Mouse (Mus musculus): Measurements from ENCODE around the gene Rpl13. TPM values are rescaled to one million over a fixed set of nuclear protein-coding genes. Genes with fewer than 3 reads are reported as not detected.

The Rpl13 gene
- total RNA-seq, 2 experiments from 2014 or later = 706 to 750 TPM

DNA sequence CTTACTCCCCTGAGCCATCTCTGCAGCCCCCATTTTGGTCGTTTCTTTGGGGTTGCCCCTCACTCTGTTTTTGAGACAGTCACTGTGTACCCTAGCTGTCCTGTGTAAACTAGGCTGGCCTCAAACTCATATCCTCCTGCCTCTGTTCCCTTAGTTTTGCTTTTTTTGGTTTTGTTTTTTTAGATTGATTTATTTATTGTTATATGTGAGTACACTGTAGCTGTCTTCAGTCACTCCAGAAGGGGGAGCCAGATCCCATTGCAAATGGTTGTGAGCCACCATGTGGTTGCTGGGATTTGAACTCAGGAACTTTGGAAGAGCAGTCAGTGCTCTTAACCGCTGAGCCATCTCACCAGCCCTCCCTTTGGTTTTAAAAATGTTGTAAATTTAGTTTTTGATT, 4.4 kb downstream of the Rpl13 start:
- peak in 1 of 2 experiments; percentile 44 for DNase-seq

DNA sequence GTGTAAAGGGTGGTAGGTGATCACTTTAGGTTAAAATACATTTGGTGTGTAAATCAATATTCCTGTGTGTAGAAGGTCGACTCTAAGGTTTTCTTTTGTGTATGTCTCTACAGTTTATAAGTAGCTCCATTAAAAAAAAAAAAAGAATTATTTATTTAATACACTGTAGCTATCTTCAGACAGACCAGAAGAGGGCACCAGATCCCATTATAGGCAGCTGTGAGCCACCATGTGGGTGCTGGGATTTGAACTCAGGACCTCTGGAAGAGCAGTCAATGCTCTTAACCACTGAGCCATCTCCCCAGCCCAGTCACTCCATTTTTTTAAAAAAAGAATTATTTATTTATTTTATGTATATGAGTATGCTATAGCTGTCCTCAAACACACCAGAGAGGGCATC, 5.9 kb downstream of the Rpl13 start:
- no peak for DNase-seq

- DNase-seq = no peak
Observed at GRCm38 (mm10) chr8:123108953-123109352, 6.8 kb downstream of the Rpl13 start.

DNA sequence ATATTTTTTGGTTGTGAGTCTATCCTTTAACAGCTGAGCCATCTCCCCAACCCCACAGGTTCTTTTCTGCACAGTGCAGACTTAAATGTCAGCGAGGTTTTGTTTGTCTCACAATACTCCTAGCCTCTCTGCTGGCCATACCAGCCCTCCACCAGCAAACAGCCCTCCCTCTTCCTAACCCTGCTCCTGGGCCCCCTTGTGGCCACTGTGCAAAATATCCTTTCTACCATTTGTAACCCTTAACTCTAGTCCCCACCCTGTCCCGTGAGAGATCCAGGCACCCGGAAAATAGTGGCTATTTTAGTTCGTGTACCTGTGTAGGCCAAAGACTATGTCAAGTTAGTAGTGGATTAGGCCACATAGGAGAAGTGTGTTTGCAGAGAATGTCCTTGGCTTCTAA, 8.5 kb downstream of the Rpl13 start:
- peak; percentile 65 to 74 for DNase-seq

DNA sequence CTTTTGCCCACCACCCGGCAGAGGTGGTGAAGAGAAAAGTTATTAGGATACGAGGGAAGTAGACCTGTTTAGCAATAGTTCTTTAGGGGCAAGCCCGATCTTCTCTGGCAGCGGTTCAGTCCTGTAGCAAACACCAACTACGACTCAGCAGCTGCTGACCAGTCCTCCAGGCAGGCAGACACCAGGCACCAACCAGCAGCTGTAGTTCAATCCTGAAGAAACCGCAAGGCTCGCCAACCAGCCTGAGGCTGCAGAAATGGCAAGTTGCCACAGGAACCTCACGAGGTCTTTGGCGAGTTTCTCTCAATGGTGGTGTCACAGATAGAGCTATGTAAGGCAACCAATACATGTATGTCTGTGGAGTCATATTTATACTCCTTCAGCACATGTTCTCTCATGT, 10.7 kb downstream of the Rpl13 start:
- DNase-seq = no peak

GRCm38 (mm10) chr8:123113908-123114469, 11.8 kb downstream of the Rpl13 start:
- no peak for DNase-seq

DNA sequence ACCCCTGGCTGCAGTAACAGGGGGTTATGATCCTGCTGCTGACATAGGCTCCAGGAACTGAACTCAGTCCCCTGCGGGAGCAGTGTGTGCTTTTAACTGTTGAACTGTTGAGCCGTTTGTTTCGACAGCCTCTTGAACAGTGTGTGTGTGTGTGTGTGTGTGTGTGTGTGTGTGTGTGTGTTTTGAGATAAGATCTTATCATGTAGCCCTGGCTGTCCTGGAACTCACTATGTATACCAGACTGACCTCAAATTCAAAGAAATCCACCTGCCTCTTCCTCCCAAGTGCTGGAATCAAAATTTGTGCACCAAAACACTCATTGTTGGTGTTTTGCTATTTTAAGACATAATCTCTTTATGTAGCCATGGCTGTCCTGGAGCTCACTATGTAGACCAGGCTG, 12.5 kb downstream of the Rpl13 start:
- DNase-seq = no peak

DNA sequence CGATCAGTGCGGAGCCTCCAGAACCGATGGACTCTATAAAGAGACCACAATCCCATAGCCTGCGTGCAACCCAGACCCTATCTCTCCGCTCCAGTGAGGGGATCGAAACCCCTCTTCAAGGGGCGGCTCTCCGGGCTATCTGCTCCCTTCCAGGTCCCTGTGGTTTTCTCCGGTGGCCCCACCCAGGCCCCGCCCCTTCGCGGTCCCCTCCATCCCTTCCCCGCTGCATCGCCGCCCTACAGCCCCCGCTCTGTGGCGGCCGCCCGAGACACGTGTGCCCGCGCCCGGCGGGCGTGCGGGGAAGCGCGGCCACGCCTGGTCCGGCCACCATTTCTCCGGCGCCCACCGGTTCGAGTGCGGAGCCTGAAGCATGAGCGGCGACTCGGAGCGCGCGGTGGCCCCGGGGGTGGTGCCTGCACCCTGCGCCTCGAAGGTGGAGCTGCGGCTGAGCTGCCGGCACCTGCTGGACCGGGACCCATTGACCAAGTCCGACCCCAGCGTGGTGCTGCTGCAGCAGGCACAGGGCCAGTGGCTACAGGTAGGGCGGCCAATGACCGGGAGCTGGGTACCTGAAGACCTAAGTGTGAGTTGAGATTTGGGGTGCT, 15.1 kb downstream of the Rpl13 start, which contains the start of gene Cpne7:
Cpne7 (plus strand) TSS at position 248 of the 605 bp plus-strand sequence.
- DNase-seq = peak in 1 of 2 experiments; percentile 27

GRCm38 (mm10) chr8:123117744-123118143, 15.6 kb downstream of the Rpl13 start:
- no peak for DNase-seq

DNA sequence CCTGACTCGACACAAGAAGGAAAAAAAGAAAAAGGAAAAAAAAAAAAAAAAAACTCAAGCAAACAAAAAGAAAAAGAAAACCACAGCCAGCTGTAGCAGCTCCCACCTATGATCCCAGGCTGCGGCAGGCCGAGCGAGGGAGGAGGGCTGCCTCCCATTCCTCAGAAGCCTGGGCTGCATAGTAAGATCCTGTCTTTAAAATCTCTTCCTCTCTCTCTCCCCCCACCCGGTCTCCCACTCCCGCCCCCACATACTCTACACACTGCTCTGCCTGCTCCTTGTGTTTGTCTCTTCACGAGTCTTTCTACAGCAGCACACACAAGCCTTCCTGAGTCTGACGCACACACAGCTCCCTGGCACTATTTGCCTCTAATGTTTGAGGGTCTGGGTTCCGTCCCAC, 19.9 kb downstream of the Rpl13 start:
- no peak for DNase-seq

- DNase-seq = no peak
Observed at GRCm38 (mm10) chr8:123122670-123123069, 20.5 kb downstream of the Rpl13 start.

DNA sequence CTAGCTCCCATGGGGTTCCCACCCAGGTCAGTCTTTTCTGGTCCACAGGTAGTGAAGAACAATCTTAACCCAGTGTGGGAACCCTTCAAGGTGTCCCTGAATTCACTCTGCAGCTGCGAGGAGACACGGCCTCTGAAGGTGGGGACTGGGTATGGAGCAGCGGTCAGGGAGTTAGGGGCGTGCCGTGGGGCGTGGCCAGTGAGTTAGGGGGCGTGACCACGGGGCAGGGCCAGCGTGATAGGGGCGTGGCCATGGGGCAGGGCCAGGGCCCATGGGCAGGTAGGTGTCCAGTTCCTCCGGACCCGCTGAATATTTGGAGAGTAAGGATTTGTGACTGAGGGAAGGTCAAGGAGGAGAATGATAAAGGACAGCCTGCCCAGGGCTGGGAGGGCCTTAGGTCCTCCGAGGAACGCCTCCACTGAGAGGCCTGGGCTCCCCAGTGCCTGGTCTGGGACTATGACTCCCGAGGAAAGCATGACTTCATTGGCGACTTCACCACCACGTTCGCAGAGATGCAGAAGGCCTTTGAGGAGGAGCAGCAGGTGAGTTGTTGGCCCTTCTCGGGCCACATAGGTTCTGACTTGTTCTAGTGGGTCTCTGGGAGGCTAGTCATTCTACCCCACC, 24.2 kb downstream of the Rpl13 start:
- peak; percentile 30 to 59 for DNase-seq

DNA sequence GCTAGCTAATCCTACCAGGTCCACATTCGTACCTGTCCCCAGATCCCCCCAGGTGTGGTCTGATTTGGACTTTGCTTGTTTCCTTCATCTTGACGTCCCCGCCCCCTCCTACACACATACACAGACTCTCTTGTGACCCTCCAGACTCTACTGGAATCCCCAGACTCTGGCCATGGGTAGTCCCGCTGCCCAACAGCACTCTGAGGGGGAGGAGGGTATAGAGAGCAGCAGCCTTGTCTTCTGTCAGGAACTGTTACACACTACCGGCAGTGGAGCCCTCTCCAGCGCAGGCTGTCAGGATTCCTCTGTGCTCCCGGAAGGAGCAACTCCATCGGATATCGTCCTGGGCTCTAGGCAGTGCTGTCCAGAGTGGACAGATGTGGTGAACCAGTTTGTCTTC, 28.9 kb downstream of the Rpl13 start:
- DNase-seq = no peak

GRCm38 (mm10) chr8:123132953-123133352, 30.8 kb downstream of the Rpl13 start:
- DNase-seq = no peak

DNA sequence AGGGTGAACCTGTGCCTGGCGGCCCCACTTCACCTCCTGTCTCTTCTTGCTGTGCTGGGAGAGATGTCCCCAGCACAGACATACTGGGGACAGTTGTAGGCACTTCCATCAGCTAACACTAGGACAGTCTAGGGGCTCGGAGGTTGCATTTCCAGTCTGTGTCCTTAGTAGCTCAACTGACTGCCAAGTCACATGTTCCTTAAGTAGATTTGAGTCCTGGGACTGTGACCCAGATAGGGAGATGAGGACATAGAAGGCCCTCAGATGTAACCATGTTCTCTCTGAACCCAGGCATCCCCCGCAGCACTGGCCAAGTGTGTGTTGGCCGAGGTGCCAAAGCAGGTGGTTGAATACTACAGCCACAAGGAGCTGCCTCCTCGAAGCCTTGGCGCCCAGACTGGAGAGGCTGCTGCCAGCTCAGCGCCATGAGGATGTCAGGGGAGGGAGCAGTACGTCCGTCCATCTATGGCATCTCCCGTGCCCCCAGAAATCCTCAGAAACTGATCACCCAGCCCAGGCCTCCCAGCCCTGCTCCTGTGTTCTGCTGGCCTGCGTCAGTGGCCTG, 32.1 kb downstream of the Rpl13 start:
- DNase-seq = no peak

GRCm38 (mm10) chr8:123135406-123135805, 33.3 kb downstream of the Rpl13 start:
- DNase-seq = peak; percentile 43 to 57

DNA sequence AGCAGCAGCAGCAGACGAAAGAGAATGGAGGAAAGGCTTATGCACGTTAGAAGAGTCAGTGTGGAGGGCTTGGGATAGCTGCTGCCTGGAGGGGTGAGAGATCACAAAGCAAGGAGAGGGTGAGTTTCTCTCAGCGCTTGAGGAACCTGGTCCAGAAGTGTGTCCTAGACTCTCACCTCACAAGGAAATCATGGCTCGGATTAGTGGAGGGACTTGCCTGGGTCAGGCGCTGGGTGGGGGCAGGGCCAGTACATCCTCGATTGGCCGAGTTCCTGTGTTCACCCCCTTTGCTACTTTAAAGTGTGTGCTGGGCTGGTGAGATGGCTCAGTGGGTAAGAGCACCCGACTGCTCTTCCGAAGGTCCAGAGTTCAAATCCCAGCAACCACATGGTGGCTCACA, 33.7 kb downstream of the Rpl13 start:
- no peak for DNase-seq

- no peak for DNase-seq
Observed at GRCm38 (mm10) chr8:123136287-123136686, 34.1 kb downstream of the Rpl13 start.

DNA sequence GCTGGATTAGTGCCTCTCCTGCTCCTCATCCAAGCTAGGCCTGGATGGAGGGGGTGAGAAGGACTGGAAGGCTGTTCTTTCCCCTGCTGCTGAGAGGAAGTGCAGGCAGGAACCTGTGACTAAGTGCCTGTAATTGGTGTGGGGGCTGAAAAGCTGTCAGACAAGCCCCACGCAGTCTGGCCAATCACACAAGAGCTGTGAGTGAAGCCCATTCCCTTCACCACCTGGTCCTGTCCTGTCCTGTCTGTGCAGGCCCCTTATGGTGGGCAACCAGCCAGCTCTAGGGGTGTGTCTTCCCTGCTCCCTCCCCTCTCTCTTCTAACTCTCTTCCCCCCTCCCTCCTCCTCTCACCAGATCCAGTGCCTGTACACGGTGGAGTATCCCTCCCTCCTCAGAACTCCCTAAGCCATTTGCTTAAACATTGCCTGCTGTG, 35.5 kb downstream of the Rpl13 start:
- DNase-seq = peak; percentile 31 to 35

DNA sequence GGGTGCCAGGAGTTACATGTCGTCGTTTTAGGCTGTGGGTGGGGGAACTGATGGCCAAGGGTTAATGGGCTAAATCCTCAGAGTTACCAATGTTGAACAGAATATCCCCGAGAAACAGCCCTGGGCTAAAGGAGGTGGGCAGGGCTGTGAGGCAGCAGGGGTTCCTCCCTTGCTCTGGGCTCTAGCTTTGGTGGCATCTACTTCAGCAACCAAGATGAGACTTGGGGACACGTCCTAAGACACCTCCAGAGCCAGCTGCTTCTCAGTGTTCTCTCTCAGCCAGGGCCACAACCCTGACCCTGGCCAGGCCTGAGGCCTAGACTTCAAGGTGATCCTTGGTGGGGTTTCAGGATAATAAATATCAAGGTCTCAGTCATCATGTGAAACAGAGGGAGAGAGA, 36.6 kb downstream of the Rpl13 start:
- DNase-seq = no peak

- DNase-seq = peak; percentile 77 to 89
Observed at GRCm38 (mm10) chr8:123141741-123142462, 39.8 kb downstream of the Rpl13 start.

DNA sequence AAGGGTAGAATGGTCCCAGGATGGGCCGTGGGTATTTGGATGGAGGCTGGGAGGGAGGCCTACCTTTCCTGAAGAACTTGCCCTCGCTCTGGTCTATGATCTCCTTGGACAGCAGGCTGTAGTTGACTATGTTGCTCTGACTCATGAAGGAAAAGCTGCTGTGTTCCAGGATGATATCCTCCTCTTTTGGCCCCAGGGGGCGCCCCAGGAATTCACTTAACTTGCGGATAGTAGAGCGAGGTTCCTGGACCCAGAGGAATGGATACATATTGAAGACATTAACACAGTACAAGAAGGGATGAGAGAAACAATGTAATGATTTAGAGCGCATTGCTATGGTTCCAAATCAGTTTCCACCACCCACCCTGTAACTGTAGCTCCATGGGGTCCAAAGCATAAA, 43.1 kb downstream of the Rpl13 start:
- peak; percentile 65 to 77 for DNase-seq

- no peak for DNase-seq
Observed at GRCm38 (mm10) chr8:123146390-123146789, 44.2 kb downstream of the Rpl13 start.

Measured in adrenal gland, postnatal 36 days (tissue).